9 mouse cellular contexts compared by ENCODE assay signal in genomic region chr13:46724371-46724770, GRCm38 (mm10). TPM values are rescaled to one million over a fixed set of nuclear protein-coding genes. Genes with fewer than 3 reads are reported as not detected.
A peak's percentile ranks its signal among the peaks of the same experiment; 100 is the strongest.
DNase-seq lines count a peak whose midpoint lies in the region; ATAC-seq and TF ChIP-seq lines count a peak whose summit lies in the region.
"Had no signal": no experiment of that assay in that cellular context is flagged by ENCODE, and none has a peak within 500 bp of the region (broad histone marks: within the 10 kb centered on the region; RNA-seq: fewer than 3 reads in every experiment).

No protein-coding gene starts in this region.

- TF ChIP-seq CTCF in forebrain, postnatal 0 days (IDR thresholded peaks at IDR 0.05; ENCODE audit: low read depth): peak; percentile 63
- TF ChIP-seq CTCF in MEL (IDR thresholded peaks at IDR 0.05 in 2 of 3, conservative IDR thresholded peaks at IDR 0.05 in 1 of 3; ENCODE audit: control insufficient read depth in 1 of 3, insufficient read depth in 1 of 3, low read depth in 2 of 3, low read length in 3 of 3, poor library complexity in 1 of 3, severe bottlenecking in 1 of 3): no peak

- H3K9me3 ChIP-seq in forebrain, postnatal 0 days (ENCODE audit: low read length): no peaks in the 10 kb centered on the region
- no peaks in the 10 kb centered on the region for H3K9me3 ChIP-seq in forebrain, embryonic 12.5 days
- no peaks in the 10 kb centered on the region for H3K9me3 ChIP-seq in limb, embryonic 12.5 days
- H3K9me3 ChIP-seq in limb, embryonic 10.5 days (replicated peaks): no peaks in the 10 kb centered on the region
- no peaks in the 10 kb centered on the region for H3K9me3 ChIP-seq in MEL (replicated peaks; ENCODE audit: insufficient read depth, low read length)
- no peaks in the 10 kb centered on the region for H3K9me3 ChIP-seq in liver, embryonic 15.5 days (replicated peaks)
- H3K9me3 ChIP-seq: stomach, embryonic 15.5 days had no signal

- DNase-seq in forebrain, postnatal 0 days: peak; percentile 39
- DNase-seq in limb, embryonic 10.5 days (ENCODE audit: low spot score): no peak
- DNase-seq in MEL (ENCODE audit: low read depth, low spot score): no peak
- no peak for DNase-seq in right cerebral cortex, postnatal 36 days (ENCODE audit: low spot score in 2 of 2)
- no peak for DNase-seq in adrenal gland, postnatal 14 days

- no peaks in the 10 kb centered on the region for H3K36me3 ChIP-seq in forebrain, postnatal 0 days (ENCODE audit: insufficient read depth)
- H3K36me3 ChIP-seq in forebrain, embryonic 12.5 days (replicated peaks): no peaks in the 10 kb centered on the region
- H3K36me3 ChIP-seq in limb, embryonic 12.5 days: no peaks in the 10 kb centered on the region
- peaks cover 6% of the 10 kb centered on the region for H3K36me3 ChIP-seq in limb, embryonic 10.5 days
- H3K36me3 ChIP-seq in MEL (ENCODE audit: control insufficient read depth in 1 of 2, insufficient read depth in 2 of 2, low read length in 2 of 2): peaks cover 6 to 52% of the 10 kb centered on the region in 2 experiments; a peak in 3 of 4 replicates
- no peaks in the 10 kb centered on the region for H3K36me3 ChIP-seq in liver, embryonic 15.5 days (replicated peaks)
- H3K36me3 ChIP-seq: stomach, embryonic 15.5 days had no signal

- no peak for TF ChIP-seq POLR2A in MEL (IDR thresholded peaks at IDR 0.05; ENCODE audit: control insufficient read depth in 1 of 2, insufficient read depth in 1 of 2, low read depth in 1 of 2, low read length in 2 of 2, poor library complexity in 1 of 2)

- H3K4me1 ChIP-seq in forebrain, postnatal 0 days (ENCODE audit: insufficient read depth): peaks cover 3% of the 10 kb centered on the region; the same call in 1 of the 2 replicates
- peaks cover 26% of the 10 kb centered on the region for H3K4me1 ChIP-seq in forebrain, embryonic 12.5 days
- H3K4me1 ChIP-seq in limb, embryonic 12.5 days (replicated peaks): peaks cover 12% of the 10 kb centered on the region
- H3K4me1 ChIP-seq in limb, embryonic 10.5 days: peaks cover 17% of the 10 kb centered on the region
- H3K4me1 ChIP-seq in MEL (ENCODE audit: control insufficient read depth in 1 of 2, insufficient read depth in 2 of 2, low read length in 2 of 2): peaks cover 20 to 24% of the 10 kb centered on the region in 2 experiments; a peak in 3 of 4 replicates
- H3K4me1 ChIP-seq in liver, embryonic 15.5 days (replicated peaks): peaks cover 56% of the 10 kb centered on the region

- H3K4me2 ChIP-seq in forebrain, postnatal 0 days (ENCODE audit: low read depth): no peak overlapping the region
- H3K4me2 ChIP-seq in forebrain, embryonic 12.5 days: no peak overlapping the region
- H3K4me2 ChIP-seq in limb, embryonic 12.5 days: peak overlapping the region; percentile 73; the same call in 1 of the 2 replicates
- peak overlapping the region; percentile 72 for H3K4me2 ChIP-seq in liver, embryonic 15.5 days

- TF ChIP-seq RAD21 in MEL (IDR thresholded peaks at IDR 0.05; ENCODE audit: low read depth, low read length): no peak

- ATAC-seq in forebrain, postnatal 0 days: no peak
- no peak for ATAC-seq in forebrain, embryonic 12.5 days (ENCODE audit: low FRiP score)
- no peak for ATAC-seq in limb, embryonic 12.5 days (ENCODE audit: insufficient number of reproducible peaks, insufficient read depth, low FRiP score, low TSS enrichment, low read depth)
- ATAC-seq in liver, embryonic 15.5 days (ENCODE audit: insufficient read depth): no peak

- H3K27me3 ChIP-seq in forebrain, postnatal 0 days (ENCODE audit: insufficient read depth, low read length): no peaks in the 10 kb centered on the region
- H3K27me3 ChIP-seq in forebrain, embryonic 12.5 days: no peaks in the 10 kb centered on the region
- no peaks in the 10 kb centered on the region for H3K27me3 ChIP-seq in limb, embryonic 12.5 days
- no peaks in the 10 kb centered on the region for H3K27me3 ChIP-seq in limb, embryonic 10.5 days (ENCODE audit: low read depth, poor library complexity, severe bottlenecking)
- no peaks in the 10 kb centered on the region for H3K27me3 ChIP-seq in MEL (ENCODE audit: control insufficient read depth in 1 of 2, insufficient read depth in 2 of 2, low read length in 2 of 2)
- H3K27me3 ChIP-seq in liver, embryonic 15.5 days: no peaks in the 10 kb centered on the region
- H3K27me3 ChIP-seq: stomach, embryonic 15.5 days had no signal

- no peak overlapping the region for H3K4me3 ChIP-seq in forebrain, postnatal 0 days (ENCODE audit: low read depth, low read length)
- H3K4me3 ChIP-seq in forebrain, embryonic 12.5 days (replicated peaks): no peak overlapping the region
- H3K4me3 ChIP-seq in limb, embryonic 12.5 days (replicated peaks): no peak overlapping the region
- H3K4me3 ChIP-seq in limb, embryonic 10.5 days: no peak overlapping the region
- H3K4me3 ChIP-seq in MEL (ENCODE audit: control insufficient read depth in 1 of 2, insufficient read depth in 1 of 2, low read depth in 2 of 2, low read length in 2 of 2): no peak overlapping the region; a peak in 1 of 4 replicates
- peak overlapping the region; percentile 100 for H3K4me3 ChIP-seq in liver, embryonic 15.5 days (replicated peaks)
- H3K4me3 ChIP-seq: stomach, embryonic 15.5 days had no signal

- H3K27ac ChIP-seq in forebrain, postnatal 0 days (ENCODE audit: low read depth, low read length): no peak overlapping the region
- no peak overlapping the region for H3K27ac ChIP-seq in forebrain, embryonic 12.5 days
- H3K27ac ChIP-seq in limb, embryonic 12.5 days: no peak overlapping the region
- H3K27ac ChIP-seq in limb, embryonic 10.5 days: no peak overlapping the region
- no peak overlapping the region for H3K27ac ChIP-seq in MEL (ENCODE audit: control insufficient read depth, low read depth, low read length)
- H3K27ac ChIP-seq in liver, embryonic 15.5 days (replicated peaks): peak overlapping the region; percentile 92
- H3K27ac ChIP-seq: stomach, embryonic 15.5 days had no signal

- no peak for TF ChIP-seq EP300 in MEL (IDR thresholded peaks at IDR 0.05; ENCODE audit: low read depth in 1 of 2, low read length in 2 of 2)

- H3K79me2 ChIP-seq in MEL (ENCODE audit: control insufficient read depth, insufficient read depth, low read length, poor library complexity): peaks cover 66% of the 10 kb centered on the region

- H3K9ac ChIP-seq in forebrain, postnatal 0 days: no peak overlapping the region
- no peak overlapping the region for H3K9ac ChIP-seq in forebrain, embryonic 12.5 days
- H3K9ac ChIP-seq in limb, embryonic 12.5 days (replicated peaks): no peak overlapping the region
- H3K9ac ChIP-seq in MEL (ENCODE audit: control insufficient read depth, low read depth, low read length, poor library complexity, severe bottlenecking): 0 out of 2 replicates have a peak overlapping the region, but pooled peaks have one; percentile 14
- peak overlapping the region; percentile 50 for H3K9ac ChIP-seq in liver, embryonic 15.5 days
- H3K9ac ChIP-seq: stomach, embryonic 15.5 days had no signal

TF ChIP-seq in MEL, 35 proteins besides CTCF, POLR2A, EP300 and RAD21:
- TF ChIP-seq GATA1 (IDR thresholded peaks at IDR 0.05; ENCODE audit: low read depth, low read length) (no peak), MAZ (IDR thresholded peaks at IDR 0.05; ENCODE audit: low read depth, low read length) (no peak), NELFE (IDR thresholded peaks at IDR 0.05; ENCODE audit: low read depth, low read length) (no peak), ETS1 (IDR thresholded peaks at IDR 0.05; ENCODE audit: low read depth, low read length) (no peak), TBP (IDR thresholded peaks at IDR 0.05; ENCODE audit: low read depth, low read length) (no peak), MYB (IDR thresholded peaks at IDR 0.05; ENCODE audit: low read depth, low read length) (no peak), E2F4 (IDR thresholded peaks at IDR 0.05; ENCODE audit: borderline replicate concordance, low read depth, low read length) (no peak), BHLHE40 (IDR thresholded peaks at IDR 0.05; ENCODE audit: borderline replicate concordance, low read depth, low read length) (no peak), MAX (IDR thresholded peaks at IDR 0.05; ENCODE audit: low read length) (no peak), KAT2A (conservative IDR thresholded peaks at IDR 0.05; ENCODE audit: low read depth, low read length) (no peak)

RNA-seq across cellular contexts. Expression of gene Nup153, which starts 3.4 kb away (rescaled TPM):
- 60.6 and 62.4 TPM in 2 replicates for total RNA-seq in forebrain, postnatal 0 days (2014; rRNA removed)
- 7.3 and 11.5 TPM in 2 replicates for polyA plus RNA-seq in forebrain, postnatal 0 days (2015; fragmentation: Nextera tagmentation; extraction: Ambion mirVana)
- 43.7 and 48.6 TPM in 2 replicates for polyA plus RNA-seq in forebrain, embryonic 12.5 days (2016; fragmentation: Nextera tagmentation; extraction: Ambion mirVana)
- 40.6 and 41.0 TPM in 2 replicates for polyA plus RNA-seq in limb, embryonic 12.5 days (2016; fragmentation: Nextera tagmentation; extraction: Ambion mirVana)
- 37.6 and 39.7 TPM in 2 replicates for polyA plus RNA-seq in limb, embryonic 10.5 days (2016; fragmentation: Nextera tagmentation; extraction: Ambion mirVana)
- total RNA-seq in MEL (2012; rRNA removed): 64.6 and 66.1 TPM in 2 replicates
- 100 to 1,000 TPM in 1 of 2 experiments, 10 to 100 TPM in 1; 82.8 to 221 TPM for polyA plus RNA-seq in MEL (2012; ENCODE audit: insufficient read depth in 1 of 2, insufficient read length in 2 of 2, low read depth in 1 of 2, low replicate concordance in 2 of 2, missing spikeins in 1 of 2)
- polyA plus RNA-seq in liver, embryonic 15.5 days (2015; fragmentation: Nextera tagmentation; extraction: Ambion mirVana): 16.5 and 17.2 TPM in 2 replicates
- 62.9 and 63.4 TPM in 2 replicates for total RNA-seq in adrenal gland, postnatal 14 days (2021)

RNA-seq across cellular contexts. Expression of gene Fam8a1, which starts 55.0 kb away (rescaled TPM):
- 63.0 and 73.8 TPM in 2 replicates for total RNA-seq in forebrain, postnatal 0 days (2014; rRNA removed)
- polyA plus RNA-seq in forebrain, postnatal 0 days (2015; fragmentation: Nextera tagmentation; extraction: Ambion mirVana): 13.6 and 18.8 TPM in 2 replicates
- 20.2 and 21.0 TPM in 2 replicates for polyA plus RNA-seq in forebrain, embryonic 12.5 days (2016; fragmentation: Nextera tagmentation; extraction: Ambion mirVana)
- polyA plus RNA-seq in limb, embryonic 12.5 days (2016; fragmentation: Nextera tagmentation; extraction: Ambion mirVana): 15.4 and 16.5 TPM in 2 replicates
- polyA plus RNA-seq in limb, embryonic 10.5 days (2016; fragmentation: Nextera tagmentation; extraction: Ambion mirVana): 6.2 and 8.7 TPM in 2 replicates
- 7.5 and 8.4 TPM in 2 replicates for total RNA-seq in MEL (2012; rRNA removed)
- polyA plus RNA-seq in MEL (2012; ENCODE audit: insufficient read depth in 1 of 2, insufficient read length in 2 of 2, low read depth in 1 of 2, low replicate concordance in 2 of 2, missing spikeins in 1 of 2): 10 to 100 TPM in 1 of 2 experiments, not detected in 1; 16.5 TPM
- 2.8 and 3.0 TPM in 2 replicates for polyA plus RNA-seq in liver, embryonic 15.5 days (2015; fragmentation: Nextera tagmentation; extraction: Ambion mirVana)
- 45.5 and 47.1 TPM in 2 replicates for total RNA-seq in adrenal gland, postnatal 14 days (2021)

Comparison
In these comparisons a context has a peak if more than half of its experiments do, and no peak if none do; other contexts are left out.
1. H3K4me2 ChIP-seq: peak in limb, embryonic 12.5 days (single experiment) and liver, embryonic 15.5 days (single experiment); none in forebrain, postnatal 0 days (single experiment) and forebrain, embryonic 12.5 days (single experiment).
2. H3K9ac ChIP-seq: peak in MEL (single experiment) and liver, embryonic 15.5 days (single experiment); none in forebrain, postnatal 0 days (single experiment), forebrain, embryonic 12.5 days (single experiment) and limb, embryonic 12.5 days (single experiment).